Mouse (Mus musculus) liver, adult 2 months (tissue): ENCODE data around the gene Pde4d.

Source experiments
- CTCF ChIP-seq: fragments of 200-500 bp; IDR thresholded peaks from 2 replicates; pipeline ENCODE4 v1.5.1; 2011; ENCODE audit warnings: low read depth, low read length, control low read depth
- POLR2A ChIP-seq: fragments of 200-500 bp; IDR thresholded peaks from 2 replicates; pipeline ENCODE4 v1.6.1; 2011; ENCODE audit warnings: low read length, control low read depth; ENCODE audit not compliant: insufficient read depth; ENCODE audit errors: extremely low read depth

DNA sequence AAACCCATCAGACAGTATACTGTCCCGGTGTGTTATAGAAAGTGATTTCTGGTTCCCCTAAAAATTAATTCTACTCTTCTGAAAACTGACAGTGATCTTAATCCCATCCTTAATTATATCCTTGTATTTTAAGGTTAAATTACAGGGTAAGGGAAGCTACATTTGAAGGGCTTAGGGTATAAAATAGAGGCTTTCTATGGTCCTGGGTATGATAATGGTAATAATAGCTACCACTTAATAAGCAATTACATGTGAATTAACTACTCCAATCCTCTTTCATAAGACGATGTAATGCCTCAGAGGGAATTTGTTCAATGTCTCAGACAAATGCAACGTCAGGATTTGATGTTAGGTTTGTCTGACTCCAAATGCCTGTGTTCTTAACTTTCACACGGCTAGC is 309.4 kb downstream of the Pde4d start:
- TF ChIP-seq POLR2A (no peak), CTCF (no peak)
